Mouse (Mus musculus): ENCODE data around the gene Sox18.

GRCm38 (mm10) chr2:181646626-181647472 lies 24.6 kb downstream of the Sox18 start:
- TF ChIP-seq CTCF (IDR thresholded peaks at IDR 0.05; ENCODE audit: extremely low read depth, insufficient read depth, insufficient read length, insufficient replicate concordance) (no peak), POLR2A (IDR thresholded peaks at IDR 0.05; ENCODE audit: low read depth, low read length) (no peak)
